Mouse (Mus musculus): ENCODE measurements around the gene Hoxb4.

Hoxb4 gene

DNA sequence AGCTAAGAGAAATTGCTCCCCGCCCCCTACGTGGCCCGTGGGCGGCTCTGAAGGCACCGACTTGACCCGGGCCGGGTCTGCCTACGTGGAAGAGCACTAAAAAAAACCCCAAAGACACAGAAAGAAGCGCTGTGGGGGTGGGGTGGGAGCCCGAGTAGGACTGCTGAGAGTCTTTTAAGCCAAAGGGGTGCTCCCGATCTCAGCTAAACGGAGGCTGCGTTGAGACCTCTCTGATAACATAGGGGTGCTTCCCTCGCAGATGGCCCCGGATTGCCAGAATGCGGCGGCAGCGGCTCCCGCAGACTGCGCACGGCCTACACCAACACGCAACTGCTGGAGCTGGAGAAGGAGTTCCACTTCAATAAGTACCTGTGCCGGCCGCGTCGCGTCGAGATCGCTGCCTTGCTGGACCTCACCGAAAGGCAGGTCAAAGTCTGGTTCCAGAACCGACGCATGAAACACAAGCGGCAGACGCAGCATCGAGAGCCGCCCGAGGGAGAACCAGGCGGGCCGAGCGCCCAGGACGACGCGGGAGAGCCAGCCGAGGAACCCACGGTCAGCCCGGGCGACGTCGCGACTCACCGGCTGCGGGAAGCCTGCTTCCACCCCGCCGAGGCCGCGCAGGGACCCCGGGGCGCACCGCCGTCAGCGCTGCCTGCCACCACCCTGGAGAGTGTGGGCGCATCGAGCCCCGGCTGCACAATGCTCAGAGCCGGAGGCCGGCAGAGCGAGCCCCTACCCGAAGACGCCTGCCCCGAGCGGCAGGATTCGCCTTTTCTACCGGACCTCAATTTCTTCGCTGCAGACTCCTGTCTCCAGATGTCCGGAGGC lies 34.8 kb downstream of the Hoxb4 start:
- DNase-seq = peak in 1 of 2 experiments; percentile 6

DNA sequence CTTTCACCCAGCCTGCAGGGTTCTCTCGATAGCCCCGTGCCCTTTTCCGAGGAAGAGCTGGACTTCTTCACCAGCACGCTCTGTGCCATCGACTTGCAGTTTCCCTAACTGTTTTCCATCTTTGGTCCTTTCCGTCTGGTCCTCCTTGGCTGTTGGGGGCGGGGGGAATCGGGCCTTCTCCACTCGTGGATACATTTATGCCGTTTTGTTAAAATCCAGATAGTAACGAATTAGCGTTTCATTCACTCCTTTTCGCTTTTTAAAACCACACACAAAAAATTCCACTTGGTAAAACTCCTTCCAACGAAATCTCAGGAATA lies 35.4 kb downstream of the Hoxb4 start:
- no peak for DNase-seq

DNA sequence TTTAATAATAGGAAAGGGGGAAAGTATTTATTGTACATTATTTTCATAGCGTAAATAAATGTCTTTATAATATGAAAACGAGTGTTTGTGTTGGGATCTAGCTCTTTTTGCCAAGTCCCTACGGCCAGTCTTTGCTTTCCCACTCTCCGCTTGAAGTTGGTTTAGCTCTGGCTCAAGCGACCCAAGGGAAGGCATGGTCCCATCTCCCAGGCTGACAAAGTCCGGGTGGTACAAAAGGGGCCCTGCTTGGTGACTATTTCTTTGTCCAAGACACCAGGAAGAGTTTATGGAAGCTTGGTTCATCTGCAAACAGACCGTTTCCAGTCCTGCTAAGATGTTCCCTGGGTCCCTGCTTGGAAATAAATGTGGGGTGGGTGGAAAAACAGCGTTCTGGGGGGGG lies 35.9 kb downstream of the Hoxb4 start:
- DNase-seq = no peak

DNA sequence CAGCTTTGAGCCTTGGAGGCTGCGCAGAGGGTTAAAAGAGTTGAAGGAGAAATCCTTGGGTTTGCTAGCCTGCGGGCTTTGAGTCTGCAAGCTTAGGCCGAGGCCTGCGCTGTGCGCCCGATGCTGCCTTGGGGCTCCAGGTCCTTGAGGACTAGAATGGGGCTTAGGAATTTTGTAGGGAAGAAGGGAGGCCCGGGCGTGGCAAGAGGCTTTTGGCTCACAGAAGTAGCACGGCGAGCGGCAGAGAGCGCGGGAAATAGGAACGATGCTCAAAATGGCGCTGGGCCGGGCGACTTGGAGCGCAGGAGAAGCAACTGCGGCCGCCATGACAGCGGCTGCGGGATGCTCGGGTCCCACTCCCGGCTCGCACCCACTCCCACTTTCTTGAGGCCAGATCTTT lies 36.3 kb downstream of the Hoxb4 start:
- no peak for DNase-seq

DNA sequence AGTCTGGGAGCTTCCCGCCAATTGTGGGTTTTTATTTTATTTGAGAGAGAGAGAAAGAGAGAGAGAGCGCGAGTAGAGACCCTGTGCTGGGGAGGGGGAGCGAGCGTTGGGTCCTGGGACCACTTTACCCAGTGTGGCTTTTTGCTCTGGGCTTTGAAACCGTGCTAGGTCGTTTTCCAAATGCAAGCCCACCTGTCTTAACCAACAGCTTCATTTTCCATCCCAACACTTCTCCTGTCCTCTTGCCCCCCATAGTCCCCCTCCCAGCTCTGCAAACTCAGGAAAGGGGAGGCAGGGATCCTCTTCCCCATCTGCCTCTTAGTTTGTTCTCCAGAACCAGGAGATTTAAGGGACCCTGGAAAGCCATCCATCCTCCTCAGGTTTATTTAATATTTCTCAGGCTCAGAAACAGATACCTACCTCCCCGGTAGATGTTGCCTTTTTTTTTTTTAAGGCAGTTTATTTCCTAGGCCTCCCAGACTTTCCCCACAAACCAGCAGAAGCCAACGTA lies 36.8 kb downstream of the Hoxb4 start:
- DNase-seq = no peak

DNA sequence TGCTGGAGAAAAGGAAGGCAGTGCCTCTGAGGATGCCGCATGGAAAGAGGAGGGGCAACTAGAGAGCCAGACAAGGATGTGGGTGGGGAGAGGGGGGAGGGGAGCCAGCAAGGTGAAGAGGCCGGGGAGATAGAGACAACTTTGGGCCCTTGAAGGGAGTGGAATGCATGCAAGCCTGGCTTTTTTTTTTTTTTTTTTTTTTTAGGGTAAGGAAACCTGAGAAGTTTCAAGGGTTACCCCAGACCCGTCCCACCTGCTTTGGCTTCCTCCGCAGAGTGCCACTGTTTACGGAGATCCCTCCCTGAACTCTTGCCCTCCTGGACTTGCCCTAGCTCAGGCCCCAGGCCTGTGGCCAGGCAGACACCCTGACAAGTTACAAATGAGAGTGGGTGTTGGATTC lies 45.7 kb downstream of the Hoxb4 start:
- no peak for DNase-seq

DNA sequence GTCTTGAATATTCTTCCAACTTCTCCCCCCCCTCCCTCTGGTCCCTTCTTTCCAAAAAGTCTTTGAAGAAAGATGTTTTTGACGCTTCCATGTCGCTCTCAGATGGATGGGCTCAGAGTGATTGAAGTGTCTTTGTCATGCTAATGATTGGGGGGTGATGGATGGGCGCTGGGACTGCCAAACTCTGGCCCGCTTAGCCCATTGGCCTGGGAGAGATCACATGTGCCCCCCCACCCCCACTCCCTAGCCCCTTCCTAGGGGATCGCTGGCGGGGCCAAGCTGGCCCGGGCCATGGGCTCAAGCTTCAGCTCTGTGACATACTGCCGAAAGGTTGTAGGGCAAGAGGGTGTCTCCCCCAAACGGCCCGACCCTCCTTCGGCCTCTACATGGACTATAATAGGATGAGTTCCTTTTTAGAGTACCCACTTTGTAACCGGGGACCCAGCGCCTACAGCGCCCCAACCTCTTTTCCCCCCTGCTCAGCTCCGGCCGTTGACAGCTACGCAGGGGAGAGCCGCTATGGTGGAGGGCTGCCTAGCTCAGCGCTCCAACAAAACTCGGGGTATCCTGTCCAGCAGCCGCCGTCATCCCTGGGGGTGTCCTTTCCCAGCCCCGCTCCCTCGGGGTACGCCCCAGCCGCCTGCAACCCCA lies 47.5 kb downstream of the Hoxb4 start, which contains the start of gene Hoxb1:
TSS of gene Hoxb1 (plus strand) at position 312 of the 651 bp plus-strand sequence.
- no peak for DNase-seq

DNA sequence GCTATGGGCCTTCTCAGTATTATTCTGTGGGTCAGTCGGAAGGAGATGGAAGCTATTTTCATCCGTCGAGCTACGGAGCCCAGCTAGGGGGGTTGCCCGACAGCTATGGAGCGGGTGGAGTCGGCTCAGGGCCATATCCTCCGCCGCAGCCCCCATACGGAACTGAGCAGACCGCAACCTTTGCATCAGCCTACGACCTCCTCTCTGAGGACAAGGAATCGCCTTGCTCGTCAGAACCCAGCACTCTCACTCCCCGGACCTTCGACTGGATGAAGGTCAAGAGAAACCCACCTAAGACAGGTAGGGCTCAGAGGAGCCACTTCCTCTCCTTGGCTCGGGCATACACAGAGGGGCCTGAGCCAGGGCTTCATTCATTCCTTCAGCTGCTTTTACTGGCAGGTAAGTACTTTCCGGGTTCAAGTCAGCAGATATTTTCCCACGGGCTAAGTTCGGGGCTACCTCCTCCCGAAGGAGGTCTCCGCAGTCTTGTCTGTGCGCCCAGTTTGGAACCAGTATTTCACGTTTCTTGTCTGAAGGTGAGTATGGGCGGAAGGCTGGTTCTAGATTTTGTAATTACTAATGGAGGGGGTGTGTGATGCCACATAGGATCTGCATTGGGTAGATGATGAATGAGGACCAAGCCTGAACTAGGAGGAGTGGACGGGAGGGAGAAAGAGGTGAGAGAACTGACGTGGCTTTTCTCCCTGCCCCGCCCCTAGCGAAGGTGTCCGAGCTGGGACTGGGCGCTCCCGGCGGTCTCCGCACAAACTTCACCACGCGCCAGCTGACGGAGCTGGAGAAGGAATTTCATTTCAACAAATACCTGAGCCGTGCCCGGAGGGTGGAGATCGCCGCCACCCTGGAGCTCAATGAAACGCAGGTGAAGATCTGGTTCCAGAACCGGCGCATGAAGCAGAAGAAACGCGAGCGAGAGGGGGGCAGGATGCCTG lies 48.3 kb downstream of the Hoxb4 start:
- no peak for DNase-seq

DNA sequence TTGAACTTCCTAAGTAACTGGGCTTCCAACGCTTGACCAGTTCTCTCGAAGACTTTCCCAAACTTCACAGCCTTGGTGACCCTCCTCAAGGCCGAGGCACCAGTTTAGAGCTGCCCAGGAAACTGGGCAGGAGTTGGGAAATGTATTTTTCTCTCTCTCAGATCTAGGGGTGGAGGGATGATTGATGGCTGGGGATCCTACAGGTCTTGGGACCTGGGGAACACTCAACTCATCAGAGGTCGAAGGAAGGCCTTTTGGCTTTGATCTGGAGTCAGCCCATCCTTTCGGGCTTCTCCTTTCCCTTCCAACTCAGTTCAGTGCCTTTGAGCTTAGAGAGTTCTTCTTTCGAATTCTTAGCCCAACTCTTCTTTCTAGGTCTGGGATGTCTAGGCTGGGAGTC lies 49.1 kb downstream of the Hoxb4 start:
- DNase-seq = no peak

DNA sequence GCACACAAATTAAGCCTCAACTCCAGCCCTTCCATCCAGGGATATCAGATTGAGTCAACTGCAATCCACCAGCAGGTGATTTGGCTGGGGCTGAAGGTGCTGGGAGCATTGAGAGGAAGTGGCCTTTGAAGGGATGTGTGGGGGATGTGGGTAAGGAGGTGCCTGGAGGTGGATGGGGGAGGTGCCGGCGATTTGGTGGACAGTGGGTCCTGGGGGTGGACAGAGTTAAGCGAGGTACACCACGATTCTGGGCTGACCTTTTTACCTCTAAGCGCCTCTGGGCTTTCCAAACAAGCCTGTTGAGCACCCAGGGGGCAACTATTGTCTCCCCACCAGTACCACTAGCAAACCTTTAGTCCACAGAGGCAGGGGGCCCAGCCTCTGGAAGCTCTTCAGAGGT lies 50.6 kb downstream of the Hoxb4 start:
- no peak for DNase-seq

DNA sequence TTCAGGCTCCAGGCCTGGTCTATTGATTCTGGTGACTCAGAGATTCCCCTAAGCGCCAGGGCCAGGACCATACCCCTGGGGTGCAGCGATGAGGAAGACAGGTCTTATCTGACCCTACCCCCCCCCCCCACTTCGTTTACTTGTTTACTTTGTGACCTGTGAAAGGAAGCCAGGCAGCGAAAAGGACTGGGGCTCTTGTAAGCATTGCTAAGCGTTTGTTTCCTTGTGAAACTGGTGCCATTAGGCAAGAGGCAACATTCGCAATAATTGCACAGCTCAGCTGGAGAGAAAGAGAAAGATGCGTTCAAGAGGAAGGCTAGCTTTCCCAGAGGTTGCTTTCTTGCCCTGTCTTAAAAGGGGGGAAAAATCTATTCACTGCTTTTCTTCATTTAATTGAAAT lies 51.1 kb downstream of the Hoxb4 start:
- no peak for DNase-seq

All from thymus, postnatal 36 days (tissue).